Mouse (Mus musculus): Measurements from ENCODE around the gene Cpne8. TPM values are rescaled to one million over a fixed set of nuclear protein-coding genes. Genes with fewer than 3 reads are reported as not detected.

Gene Cpne8
- polyA plus RNA-seq (2015; fragmentation: Illumina TruSeq; extraction: RNeasy Lipid Tissue Mini Kit (QIAGEN cat#74804); ENCODE audit: insufficient read depth, low replicate concordance): 7.6 TPM

DNA sequence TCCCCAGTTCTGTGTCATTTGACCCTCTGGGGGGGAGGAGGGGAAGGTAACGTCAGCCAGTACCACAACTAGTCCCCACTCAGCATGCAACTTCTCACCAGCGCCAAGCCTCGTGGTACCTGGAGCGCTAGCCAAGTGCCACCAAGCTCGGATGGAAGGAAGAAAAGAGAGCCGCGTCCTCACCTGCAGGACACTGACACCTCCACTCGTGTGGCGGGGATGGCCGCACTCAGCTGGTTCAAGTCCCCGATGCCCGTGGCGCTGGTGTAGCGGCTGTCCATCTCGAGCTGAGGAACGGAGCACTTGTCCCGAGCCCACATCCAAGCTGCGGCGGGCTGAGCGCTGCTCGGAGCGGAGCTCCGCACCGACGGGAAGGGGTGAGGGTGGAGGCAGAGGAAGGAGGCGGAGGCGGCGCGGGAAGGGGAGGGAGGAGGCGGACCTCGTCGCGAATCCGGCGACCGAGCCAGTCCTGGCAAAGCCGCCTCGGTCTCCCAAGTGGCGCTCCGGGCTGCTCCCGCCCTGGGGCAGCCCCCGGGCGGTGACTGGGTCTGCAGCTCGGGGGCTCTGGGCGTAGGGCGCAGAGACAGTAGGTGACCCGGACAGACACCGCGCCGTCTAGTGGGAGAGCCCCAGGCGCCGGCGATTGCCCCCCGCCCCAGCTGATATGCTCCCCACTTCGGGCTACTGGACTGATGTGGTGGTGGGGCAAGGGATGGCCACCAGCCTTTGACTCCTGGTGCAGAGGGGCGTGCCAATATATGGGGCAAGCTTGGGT, at the start of gene Cpne8:
Gene Cpne8 (minus strand): TSS at position 448 of the 775 bp plus-strand sequence.

Data from spleen, adult 10 weeks (tissue).